Mouse (Mus musculus) C2C12 (cell line): ENCODE measurements at regions not wholly inside any gene's neighbourhood (a gene's known extent, or its start where the extent isn't known, plus 50 kb on each side); places are given as distances from the start of the nearest gene placed in this dataset.

ENCODE experiments used
- H3K27me3 ChIP-seq: one replicate; pipeline ENCODE4 v1.6.1; 2011; ENCODE audit not compliant: control insufficient read depth, insufficient read depth, insufficient read length
- H3K36me3 ChIP-seq: one replicate; pipeline ENCODE4 v1.6.1; 2011; ENCODE audit not compliant: control insufficient read depth, insufficient read depth
- H3K4me3 ChIP-seq: one replicate; pipeline ENCODE4 v1.5.1; 2011; ENCODE audit warnings: mild to moderate bottlenecking, control low read depth; ENCODE audit not compliant: poor library complexity, insufficient read depth, severe bottlenecking
- H3K79me2 ChIP-seq: one replicate; pipeline ENCODE4 v1.6.1; 2011; ENCODE audit not compliant: control insufficient read depth, insufficient read depth
- H3K79me3 ChIP-seq: one replicate; pipeline ENCODE4 v1.6.1; 2011; ENCODE audit warnings: low read depth, control low read depth
- H3ac ChIP-seq: one replicate; pipeline ENCODE3; 2011; ENCODE audit warnings: low read depth; ENCODE audit not compliant: control insufficient read depth, insufficient read length
- CEBPB ChIP-seq: IDR thresholded peaks from one replicate; pipeline ENCODE4 v1.6.1; 2011; ENCODE audit warnings: low read depth, mild to moderate bottlenecking, control low read depth, moderate library complexity
- CTCF ChIP-seq: IDR thresholded peaks from one replicate; pipeline ENCODE4 v1.5.1; 2011; ENCODE audit not compliant: control insufficient read depth, insufficient read depth, insufficient read length
- FOSL1 ChIP-seq: IDR thresholded peaks from one replicate; pipeline ENCODE4 v1.8.0; 2011; ENCODE audit warnings: mild to moderate bottlenecking, low read length; ENCODE audit not compliant: poor library complexity, insufficient read depth, severe bottlenecking
- MAX ChIP-seq: IDR thresholded peaks from one replicate; pipeline ENCODE4 v1.6.1; 2011; ENCODE audit warnings: mild to moderate bottlenecking, control low read depth
- MYOD1 ChIP-seq: IDR thresholded peaks from one replicate; pipeline ENCODE4 v1.6.1; 2011; ENCODE audit warnings: low read depth; ENCODE audit not compliant: control insufficient read depth, insufficient read length
- MYOG ChIP-seq: IDR thresholded peaks from one replicate; pipeline ENCODE4 v1.6.1; 2011; ENCODE audit not compliant: control insufficient read depth, insufficient read length; ENCODE audit errors: extremely low read depth
- USF1 ChIP-seq: IDR thresholded peaks from one replicate; pipeline ENCODE4 v1.6.1; 2011; ENCODE audit warnings: low read depth, mild to moderate bottlenecking, control low read depth, moderate library complexity

DNA sequence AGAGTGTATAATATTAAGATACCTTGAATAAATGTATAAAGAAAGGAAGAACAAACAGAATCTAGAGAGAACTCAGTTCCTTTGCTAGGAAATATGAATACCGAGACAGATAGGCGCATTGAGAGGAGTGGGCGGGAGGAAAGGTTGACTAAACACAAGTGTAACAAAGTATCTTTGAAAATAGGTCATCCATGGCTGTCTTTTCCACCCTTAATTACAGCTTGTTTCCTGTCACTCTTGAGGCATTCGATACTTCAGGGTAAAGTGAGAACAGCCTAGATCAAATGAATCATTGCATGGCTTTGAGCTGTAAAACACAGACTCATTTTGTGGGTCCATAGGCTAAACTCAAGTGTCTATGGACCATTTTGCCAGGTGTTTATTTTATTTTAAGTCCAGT lies 985.3 kb upstream of the Gm7489 start:
- TF ChIP-seq FOSL1 (no peak), CTCF (no peak), USF1 (no peak), MYOG (no peak), MYOD1 (no peak), MAX (no peak), CEBPB (no peak)
- no peaks in the 10 kb centered on the region for H3K27me3 ChIP-seq
- H3K79me2 ChIP-seq, result no peaks in the 10 kb centered on the region
- H3K79me3 ChIP-seq, result no peaks in the 10 kb centered on the region
- no peaks in the 10 kb centered on the region for H3K36me3 ChIP-seq
- no peak overlapping the region for H3ac ChIP-seq
- no peak overlapping the region for H3K4me3 ChIP-seq

DNA sequence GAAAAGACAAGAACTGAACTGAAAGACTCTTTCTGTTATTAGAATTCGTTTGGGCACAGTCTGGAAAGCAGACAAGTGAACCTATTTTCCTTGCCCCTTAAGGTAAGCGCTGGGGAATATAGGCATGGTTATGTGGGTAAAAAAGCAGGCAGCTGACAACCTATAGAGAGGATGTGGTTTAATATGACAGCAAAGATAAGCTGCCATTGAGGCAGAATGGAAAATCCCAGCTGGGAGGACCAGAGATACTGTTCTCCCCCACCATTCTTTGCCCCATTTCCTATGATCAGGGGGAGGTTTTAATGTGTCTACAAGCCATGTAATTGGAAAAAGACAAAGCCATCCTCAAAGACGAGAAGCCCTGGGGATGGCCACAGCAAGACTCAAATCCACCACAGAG lies 984.9 kb upstream of the Gm7489 start:
- H3K27me3 ChIP-seq, result no peaks in the 10 kb centered on the region
- H3K79me3 ChIP-seq, result no peaks in the 10 kb centered on the region
- TF ChIP-seq MYOD1, result no peak
- TF ChIP-seq CEBPB, result no peak
- no peak for TF ChIP-seq CTCF
- no peak for TF ChIP-seq FOSL1
- TF ChIP-seq MYOG, result no peak
- no peak for TF ChIP-seq USF1
- no peak for TF ChIP-seq MAX
- no peaks in the 10 kb centered on the region for H3K36me3 ChIP-seq
- no peak overlapping the region for H3ac ChIP-seq
- H3K79me2 ChIP-seq, result no peaks in the 10 kb centered on the region
- H3K4me3 ChIP-seq, result no peak overlapping the region

GRCm38 (mm10) chr15:52905231-52905630 lies 979.5 kb upstream of the Gm7489 start:
- H3K4me3 ChIP-seq, result no peak overlapping the region
- TF ChIP-seq MYOG, result no peak
- no peak for TF ChIP-seq MAX
- no peak for TF ChIP-seq CTCF
- no peak for TF ChIP-seq FOSL1
- no peak for TF ChIP-seq CEBPB
- TF ChIP-seq USF1, result no peak
- no peak for TF ChIP-seq MYOD1
- H3ac ChIP-seq, result no peak overlapping the region

DNA sequence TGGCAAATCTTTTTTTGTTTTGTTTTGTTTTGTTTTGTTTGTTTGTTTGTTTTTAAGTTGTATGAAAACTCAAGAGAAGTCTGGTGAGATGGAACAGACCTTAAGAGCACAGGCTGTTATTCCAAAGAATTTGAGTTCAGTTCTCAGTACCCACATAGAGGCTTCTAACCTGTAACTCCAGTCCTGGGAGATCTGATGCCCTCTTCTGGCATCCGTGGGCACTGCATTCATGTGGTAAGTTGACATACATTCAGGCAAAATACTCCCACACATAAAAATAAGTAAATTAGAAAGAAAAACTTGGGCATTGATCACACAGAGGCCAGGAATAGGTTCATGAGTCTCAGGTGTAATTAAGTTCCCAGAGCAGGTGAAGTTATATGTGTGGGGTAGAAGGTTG lies 977.5 kb upstream of the Gm7489 start:
- Histone ChIP-seq H3K27me3 (no peaks in the 10 kb centered on the region), H3K79me2 (no peaks in the 10 kb centered on the region), H3ac (no peak overlapping the region), H3K79me3 (no peaks in the 10 kb centered on the region), H3K36me3 (no peaks in the 10 kb centered on the region), H3K4me3 (no peak overlapping the region)
- no peak for TF ChIP-seq CTCF
- TF ChIP-seq MYOG, result no peak
- TF ChIP-seq CEBPB, result no peak
- TF ChIP-seq FOSL1, result no peak
- TF ChIP-seq MAX, result no peak
- no peak for TF ChIP-seq MYOD1
- TF ChIP-seq USF1, result no peak

More at GRCm38 (mm10) chr15:52905231-52905630, 979.5 kb upstream of the Gm7489 start:
- no peaks in the 10 kb centered on the region for H3K27me3 ChIP-seq
- no peaks in the 10 kb centered on the region for H3K79me2 ChIP-seq
- H3K79me3 ChIP-seq, result no peaks in the 10 kb centered on the region
- no peaks in the 10 kb centered on the region for H3K36me3 ChIP-seq

- Histone ChIP-seq H3K79me2 (no peaks in the 10 kb centered on the region), H3K36me3 (no peaks in the 10 kb centered on the region), H3K79me3 (no peaks in the 10 kb centered on the region), H3ac (no peak overlapping the region), H3K4me3 (no peak overlapping the region), H3K27me3 (no peaks in the 10 kb centered on the region)
- TF ChIP-seq CEBPB, result peak; percentile 1
- TF ChIP-seq USF1, result no peak
- TF ChIP-seq MYOG, result no peak
These were observed 962.4 kb upstream of the Gm7489 start for GRCm38 (mm10) chr15:52922277-52922676.

GRCm38 (mm10) chr15:52928408-52928807 lies 956.3 kb upstream of the Gm7489 start:
- Histone ChIP-seq H3ac (no peak overlapping the region), H3K4me3 (no peak overlapping the region), H3K79me3 (no peaks in the 10 kb centered on the region), H3K36me3 (no peaks in the 10 kb centered on the region), H3K27me3 (no peaks in the 10 kb centered on the region), H3K79me2 (no peaks in the 10 kb centered on the region)
- TF ChIP-seq MAX, result peak; percentile 96
- peak; percentile 99 for TF ChIP-seq USF1
- TF ChIP-seq MYOG, result no peak
- TF ChIP-seq MYOD1, result peak; percentile 78
- peak; percentile 11 for TF ChIP-seq FOSL1
- peak; percentile 76 for TF ChIP-seq CEBPB
- no peak for TF ChIP-seq CTCF
